Mouse (Mus musculus) layer of hippocampus, postnatal 10 days (tissue): Measurements from ENCODE around the gene D17Wsu92e. TPM values are rescaled to one million over a fixed set of nuclear protein-coding genes. Genes with fewer than 3 reads are reported as not detected.
"Not testable (repeated sequence)": the region's sequence is repeated elsewhere in the genome, so short reads cannot be mapped to it uniquely, and the experiment has no call there.

Experiments used
- DNase-seq, 2 experiments: peaks; one replicate each; pipeline ENCODE4 v3.0.0; 2021; ENCODE audit warnings: low spot score in 2 of 2
- long read RNA-seq: library from polyadenylated mRNA; stranded (forward); transcript quantifications from one replicate; pipeline ENCODE4 v2.0.0, GENCODE M21; 2023
- total RNA-seq, 2 experiments: library from RNA; stranded (reverse); gene quantifications; 2 replicates each; pipeline ENCODE4 v1.2.3; 2021

The D17Wsu92e gene
- total RNA-seq, result 100 to 1,000 TPM in 1 of 2 experiments, 10 to 100 TPM in 1; 99.8 to 105 TPM
- long read RNA-seq, transcript D17Wsu92e-202 (5 exons, 3,573 nt), result major isoform, 5 of 44 reads
- long read RNA-seq, partial matches to known transcripts, result 1 of 44 reads
- long read RNA-seq, other reads (novel, unspliced or antisense), result 33 of 44 reads

DNA sequence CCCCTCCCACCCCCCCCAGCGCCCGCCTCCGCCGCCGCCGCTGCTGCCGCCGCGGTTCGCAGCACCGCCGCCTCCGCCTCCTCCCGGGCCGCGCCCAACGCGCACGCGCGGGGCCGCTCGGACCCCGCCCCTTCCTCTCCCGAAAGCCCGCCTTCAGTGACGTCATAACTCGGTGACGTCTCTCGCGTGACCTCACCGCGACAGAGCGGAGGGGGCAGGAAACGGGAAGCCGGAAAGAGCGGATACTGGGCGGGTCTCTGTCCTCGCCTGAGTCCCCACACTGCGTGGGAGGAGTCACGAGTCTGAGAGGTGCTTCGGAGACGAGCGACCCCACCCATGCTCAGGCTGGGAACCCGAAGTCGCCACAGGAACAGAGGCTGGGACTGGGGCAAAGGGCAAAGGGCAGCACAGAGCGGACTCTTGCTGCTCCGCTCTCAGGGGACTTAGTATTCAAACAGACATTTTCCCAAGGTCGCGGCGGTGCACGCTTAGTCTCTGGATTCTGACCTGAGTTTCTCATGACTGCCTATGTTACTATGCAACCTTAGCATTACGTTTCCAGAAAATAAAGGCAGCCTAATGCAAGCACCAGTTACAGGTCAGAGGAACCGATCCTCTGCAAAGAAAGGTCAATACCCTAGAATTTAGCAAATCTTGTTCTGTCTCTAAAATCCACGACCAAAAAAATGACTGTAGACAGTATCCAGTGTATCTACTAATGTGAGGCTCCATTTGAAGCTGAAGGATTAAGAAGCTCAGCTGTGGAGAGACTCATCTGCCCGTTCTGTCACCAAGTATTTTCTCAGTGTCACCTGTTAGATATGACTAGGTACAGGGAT lies at the start of gene D17Wsu92e:
D17Wsu92e (minus strand) TSS at position 81 of the 839 bp plus-strand sequence.
- DNase-seq, result peak; percentile 99

DNA sequence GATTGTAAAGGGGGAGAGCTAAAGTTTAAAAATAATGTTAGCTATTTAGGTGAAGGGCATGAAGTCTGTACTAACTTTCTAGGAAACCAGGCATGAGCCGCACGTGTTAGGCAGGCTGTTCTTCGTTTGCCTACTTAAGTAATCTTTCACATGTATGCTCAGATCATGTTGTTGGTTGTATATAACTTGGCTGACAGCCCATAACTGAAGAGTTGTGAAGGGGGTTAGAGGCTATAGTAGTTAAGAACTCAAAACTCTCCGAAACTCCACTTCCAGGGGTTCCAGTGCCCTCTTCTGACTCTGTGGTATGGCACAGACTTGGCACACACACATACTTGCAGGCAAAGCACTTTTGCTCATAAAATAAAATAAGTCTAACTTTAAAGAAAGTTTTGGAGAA lies 46.3 kb upstream of the D17Wsu92e start:
- no peak for DNase-seq

DNA sequence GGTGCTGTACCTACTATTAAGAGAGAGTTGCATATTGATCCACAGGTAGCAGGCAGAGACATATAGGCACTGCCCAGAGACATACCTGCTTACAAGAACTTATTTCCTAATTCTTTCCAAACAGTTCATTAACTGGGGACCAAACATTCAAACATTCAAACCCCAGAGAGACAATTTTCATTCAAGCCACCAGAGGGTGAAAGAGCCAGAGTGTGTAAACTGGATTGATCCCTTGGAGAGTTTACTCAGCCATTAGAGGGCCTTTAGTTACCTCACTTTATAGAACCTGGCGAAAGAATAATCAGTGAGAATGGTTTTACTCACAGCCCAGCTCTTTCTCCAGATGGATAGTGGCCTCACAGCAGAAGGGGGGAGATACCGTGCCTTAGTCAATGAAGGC lies 45.0 kb upstream of the D17Wsu92e start:
- DNase-seq, result no peak

DNA sequence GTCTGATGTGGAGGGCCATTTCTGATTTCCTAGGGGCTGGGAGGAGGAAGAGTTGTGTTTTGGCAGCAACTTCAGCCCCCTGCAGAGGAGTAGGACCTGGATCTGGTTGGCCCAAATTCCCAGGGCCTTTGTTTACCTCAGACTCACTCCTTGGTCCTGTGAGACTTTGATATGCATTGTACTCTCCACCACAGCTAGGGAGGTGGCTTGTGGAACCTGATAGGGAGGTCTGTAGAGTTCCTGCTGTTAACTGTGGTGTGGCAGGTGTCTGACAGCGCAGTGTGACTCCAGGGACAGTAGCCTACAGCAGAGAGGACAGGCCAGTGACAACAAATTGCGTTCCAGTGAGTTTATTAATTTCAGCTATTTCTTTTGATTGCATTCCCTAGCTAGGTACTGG lies 38.7 kb upstream of the D17Wsu92e start:
- DNase-seq, result no peak

DNA sequence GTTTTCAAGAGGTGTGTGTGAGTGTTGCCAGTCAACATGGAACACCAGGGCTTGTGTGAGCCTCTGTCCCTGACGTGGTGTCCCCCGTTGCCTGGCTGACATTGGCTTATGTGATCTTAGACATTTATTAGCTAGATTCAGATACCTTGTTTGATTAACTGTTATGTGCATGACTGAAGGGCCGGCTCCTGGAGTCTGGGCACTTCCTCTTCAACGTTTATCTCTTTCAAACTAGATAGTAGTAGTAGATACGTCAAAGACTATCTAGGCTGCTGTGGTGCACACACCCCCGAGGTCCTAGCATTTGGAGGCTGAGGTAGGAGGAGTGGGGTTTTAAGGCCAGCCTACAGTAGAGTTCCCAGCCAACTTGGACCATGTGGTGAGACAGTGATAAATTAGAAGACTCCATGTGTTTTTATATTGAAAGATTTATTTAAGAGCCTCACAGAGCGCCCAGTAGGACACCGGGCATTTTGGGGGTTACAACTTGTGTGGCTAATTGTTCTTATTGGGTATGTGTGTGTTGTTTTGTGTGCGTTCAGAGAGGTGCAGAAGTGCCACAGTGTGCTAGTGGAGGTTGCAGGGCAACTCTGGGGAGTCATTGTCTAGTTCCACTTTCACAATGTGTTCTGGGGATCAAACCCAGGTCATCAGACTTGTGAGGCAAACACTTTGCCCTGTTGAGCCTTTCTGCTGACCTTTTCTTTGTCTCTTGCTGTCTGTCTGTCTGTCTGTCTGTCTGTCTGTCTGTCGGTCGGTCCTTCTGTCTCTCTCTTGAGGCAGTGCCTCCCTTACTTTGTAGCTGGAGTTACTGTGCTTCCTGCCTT lies 37.4 kb upstream of the D17Wsu92e start:
- DNase-seq, result no peak

DNA sequence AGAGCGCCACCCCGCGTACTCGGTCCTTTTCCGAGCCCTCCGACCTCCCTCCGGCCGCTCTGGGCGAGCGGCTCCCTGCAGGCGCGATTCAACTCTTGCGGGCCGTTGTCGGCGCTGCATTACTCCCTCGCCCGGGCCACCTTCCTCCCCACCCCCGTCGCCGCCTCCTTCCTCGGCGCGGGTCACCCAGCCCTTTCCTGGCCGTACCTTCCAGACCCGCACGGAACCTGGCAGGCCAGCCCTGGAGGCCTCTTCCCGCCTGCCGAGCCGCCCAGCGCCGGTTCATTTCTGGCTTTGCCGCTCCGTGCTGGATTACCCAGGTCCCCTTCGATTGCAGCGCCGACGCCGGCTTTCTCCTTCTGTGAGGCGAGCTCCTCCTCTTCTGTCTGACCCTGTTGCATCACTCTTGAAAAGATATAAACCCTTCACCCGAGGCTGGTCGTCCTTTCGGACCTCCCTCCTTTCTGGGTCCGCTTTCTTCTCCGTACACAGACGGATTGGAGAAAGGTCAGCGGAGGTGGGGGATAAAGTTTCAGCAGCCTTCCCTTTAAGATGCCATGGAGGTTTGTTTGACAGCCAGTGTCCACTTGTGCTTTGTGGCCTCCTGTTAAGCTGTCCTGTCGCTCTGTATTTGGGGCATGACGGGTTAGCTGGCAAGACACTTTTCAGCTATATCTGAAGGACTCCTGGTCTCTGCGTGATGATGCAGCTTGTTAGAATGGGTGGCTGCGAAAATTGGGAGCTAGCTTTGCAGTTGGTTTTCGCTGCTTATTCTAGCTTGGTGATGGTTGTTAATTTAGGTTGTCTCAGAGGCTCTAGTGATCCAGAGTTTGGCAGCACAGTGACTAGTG lies 36.6 kb upstream of the D17Wsu92e start:
- DNase-seq, result peak; percentile 46 to 59

DNA sequence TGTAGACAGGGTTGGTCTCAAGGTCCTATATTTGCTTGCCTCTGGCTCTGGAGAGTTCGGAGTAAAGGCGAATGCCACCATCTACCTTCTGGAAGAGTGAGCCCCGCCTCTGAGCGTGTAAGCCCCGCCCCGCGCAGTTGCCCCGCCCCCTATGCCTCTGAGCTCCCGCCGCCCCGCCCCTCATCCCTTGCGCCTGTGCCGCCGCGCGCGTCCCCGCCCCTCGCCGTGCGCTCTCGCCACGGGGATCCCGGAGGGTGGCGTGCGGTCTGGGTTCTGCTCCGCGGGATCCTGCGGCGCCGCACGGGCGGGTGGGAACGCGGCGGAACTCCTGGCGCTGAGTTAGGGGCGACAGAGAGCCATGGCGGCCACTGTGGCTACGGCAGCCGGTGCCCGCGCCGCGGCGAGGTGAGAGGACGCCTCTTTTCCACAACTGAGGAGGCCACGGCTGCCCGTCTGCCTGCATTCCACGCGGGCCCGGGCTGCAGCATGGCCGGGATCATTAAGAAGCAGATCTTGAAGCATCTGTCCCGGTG lies 35.9 kb upstream of the D17Wsu92e start, which contains the start of gene Uhrf1bp1:
Uhrf1bp1 (plus strand) TSS at position 177 of the 533 bp plus-strand sequence.
- DNase-seq, result peak; percentile 73 to 84

DNA sequence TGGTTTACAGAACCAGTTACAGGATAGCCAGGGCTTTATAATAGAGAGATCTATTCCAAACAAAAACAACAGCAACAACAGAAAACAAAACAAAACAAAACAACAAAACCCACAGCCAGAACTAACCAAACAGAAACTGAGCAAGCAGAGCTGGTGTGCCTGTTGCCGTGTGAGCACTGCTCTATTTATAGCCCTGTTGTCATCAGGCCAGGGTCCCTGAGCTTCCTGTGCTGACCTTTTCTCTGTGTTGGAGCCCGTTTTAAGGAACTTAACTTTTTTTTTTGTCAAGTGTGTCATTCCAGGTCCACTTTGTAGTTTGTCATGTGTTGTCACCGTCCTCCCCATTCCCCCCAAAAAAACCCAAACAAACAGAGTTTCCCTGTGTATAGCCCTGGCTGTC lies 30.6 kb upstream of the D17Wsu92e start:
- DNase-seq, result no peak

DNA sequence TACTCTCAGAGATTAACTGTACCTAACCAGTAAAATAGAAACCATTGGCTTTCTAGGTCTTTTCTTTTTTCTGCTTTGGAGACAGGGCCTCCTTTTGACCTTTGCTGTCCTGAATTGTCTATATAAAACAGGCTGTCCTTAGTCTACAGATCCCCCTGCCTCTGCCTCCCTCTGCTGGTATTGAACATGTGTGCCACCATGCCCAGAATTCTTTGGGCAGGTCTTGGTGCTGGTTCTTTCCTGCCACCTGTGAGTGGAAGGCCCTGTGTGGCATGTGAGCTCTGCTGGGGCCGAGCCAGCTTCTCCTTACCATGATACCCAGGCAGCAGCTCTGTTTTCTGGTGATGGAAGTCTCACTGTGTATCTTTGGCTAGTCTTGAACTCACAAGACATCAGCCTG lies 27.9 kb upstream of the D17Wsu92e start:
- DNase-seq, result no peak

DNA sequence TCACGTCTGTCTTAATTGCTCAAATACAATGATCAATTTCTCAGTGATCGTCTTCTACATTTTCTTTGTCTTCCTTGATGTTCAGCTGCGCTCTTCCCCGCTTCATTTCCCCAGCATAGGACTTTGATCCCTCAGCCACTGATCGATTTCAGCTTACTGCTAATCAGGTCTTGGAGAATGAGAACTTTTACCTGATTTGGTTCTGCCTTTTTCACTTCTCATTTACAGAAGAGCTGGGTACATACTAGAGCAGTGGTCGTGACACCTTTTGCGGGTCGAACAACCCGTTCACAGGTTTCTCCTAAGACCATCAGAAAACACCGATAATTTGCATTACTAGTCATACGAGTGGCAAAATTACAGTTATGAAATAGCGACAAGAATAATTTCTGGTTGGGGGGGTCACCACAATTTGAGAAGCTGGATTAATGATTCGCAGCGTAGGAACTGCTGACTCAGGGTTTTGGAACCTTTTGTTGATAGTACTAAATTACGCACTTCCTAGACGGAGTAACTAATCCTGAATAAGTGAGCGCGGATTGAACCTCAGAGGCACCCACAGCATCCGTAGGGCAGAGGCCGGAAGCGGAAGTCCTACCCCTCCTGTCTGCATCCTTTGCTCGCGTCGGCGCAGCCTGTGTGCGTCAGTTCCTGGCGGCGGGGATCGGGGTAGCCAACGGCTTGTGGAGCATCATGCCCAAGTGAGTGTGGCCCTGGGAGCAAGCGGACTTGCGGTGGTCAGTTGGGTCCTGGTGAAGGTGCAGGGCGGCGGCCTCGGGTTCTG lies 19.2 kb upstream of the D17Wsu92e start:
- peak; percentile 91 to 92 for DNase-seq

DNA sequence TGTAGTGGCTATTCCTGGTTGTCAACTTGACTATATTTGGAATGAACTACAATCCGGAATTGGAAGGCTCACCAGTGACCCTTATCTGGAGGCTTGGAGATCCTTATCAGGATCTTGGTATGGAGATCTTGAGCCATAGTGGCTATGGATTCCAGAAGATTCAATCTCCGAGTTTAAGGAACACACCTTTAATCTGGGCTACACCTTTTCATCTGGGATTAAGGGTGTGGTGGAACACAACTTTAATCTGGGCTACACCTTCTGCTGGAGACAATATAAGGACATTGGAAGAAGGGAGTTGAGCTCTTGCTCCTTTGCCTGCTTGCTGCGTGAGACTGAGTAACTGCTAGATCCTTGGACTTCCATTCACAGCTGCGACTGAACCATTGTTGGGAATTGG lies 17.4 kb upstream of the D17Wsu92e start, which contains the start of gene Snrpc:
Snrpc (plus strand) TSS at position 301 of the 400 bp plus-strand sequence.
- not testable (repeated sequence) for DNase-seq

DNA sequence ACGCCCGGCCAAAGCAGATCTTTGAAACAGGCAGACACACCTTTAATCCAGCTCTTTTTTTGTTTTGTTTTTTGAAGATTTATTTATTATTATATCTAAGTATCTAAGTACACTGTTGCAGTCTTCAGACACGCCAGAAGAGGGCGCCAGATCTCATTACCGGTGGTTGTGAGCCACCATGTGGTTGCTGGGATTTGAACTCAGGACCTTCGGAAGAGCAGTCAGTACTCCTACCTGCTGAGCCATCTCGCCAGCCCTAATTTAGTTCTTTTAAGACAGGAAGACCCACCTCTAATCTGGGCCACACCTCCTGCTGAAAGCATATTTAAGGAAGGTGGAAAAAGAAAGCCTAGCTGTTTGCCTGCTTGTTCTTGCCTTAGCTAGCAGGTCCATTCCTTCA lies 10.0 kb upstream of the D17Wsu92e start:
- DNase-seq, result no peak

DNA sequence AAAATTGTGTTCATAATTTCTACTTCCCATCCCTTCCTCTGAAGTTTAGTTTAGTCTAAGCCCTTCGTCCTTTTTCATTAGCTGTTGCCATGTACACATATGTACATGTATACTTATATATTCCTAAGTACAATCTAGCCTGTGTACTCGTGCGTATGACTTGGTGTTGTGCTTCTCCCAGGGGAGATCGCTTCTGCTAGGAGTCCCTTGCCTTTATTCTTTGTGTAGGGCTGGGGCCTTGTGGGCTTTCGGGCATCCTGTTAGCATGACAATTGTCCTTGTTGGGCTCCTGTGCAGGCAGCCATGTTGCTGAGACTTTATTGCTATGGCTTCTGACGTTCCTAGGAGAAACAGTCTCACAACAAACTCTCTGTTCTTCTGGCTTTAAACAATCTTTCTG lies 7.1 kb upstream of the D17Wsu92e start:
- no peak for DNase-seq

DNA sequence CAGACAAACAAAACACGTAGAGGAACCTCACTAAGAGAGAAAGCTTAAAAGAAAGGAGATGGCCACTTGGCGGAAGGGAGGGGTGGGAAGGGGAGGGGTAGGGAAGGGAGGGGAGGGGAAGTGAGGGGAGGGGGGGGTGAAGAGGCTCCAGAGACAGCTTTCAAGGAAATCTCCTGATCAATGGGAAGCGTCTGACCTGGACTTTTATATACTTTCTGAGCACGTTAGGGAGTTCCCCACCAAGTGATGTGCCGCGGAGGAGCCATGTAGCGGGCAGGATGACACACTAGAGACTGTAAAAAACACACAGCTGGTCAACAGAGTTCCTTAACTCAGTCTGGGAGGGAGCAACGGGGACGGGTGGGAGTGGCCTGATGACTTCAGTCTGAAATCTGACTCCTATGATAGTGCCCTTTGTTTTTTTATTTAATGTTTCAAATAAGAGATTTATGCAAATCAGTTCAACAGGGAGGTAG lies 6.5 kb upstream of the D17Wsu92e start:
- DNase-seq, result no peak

DNA sequence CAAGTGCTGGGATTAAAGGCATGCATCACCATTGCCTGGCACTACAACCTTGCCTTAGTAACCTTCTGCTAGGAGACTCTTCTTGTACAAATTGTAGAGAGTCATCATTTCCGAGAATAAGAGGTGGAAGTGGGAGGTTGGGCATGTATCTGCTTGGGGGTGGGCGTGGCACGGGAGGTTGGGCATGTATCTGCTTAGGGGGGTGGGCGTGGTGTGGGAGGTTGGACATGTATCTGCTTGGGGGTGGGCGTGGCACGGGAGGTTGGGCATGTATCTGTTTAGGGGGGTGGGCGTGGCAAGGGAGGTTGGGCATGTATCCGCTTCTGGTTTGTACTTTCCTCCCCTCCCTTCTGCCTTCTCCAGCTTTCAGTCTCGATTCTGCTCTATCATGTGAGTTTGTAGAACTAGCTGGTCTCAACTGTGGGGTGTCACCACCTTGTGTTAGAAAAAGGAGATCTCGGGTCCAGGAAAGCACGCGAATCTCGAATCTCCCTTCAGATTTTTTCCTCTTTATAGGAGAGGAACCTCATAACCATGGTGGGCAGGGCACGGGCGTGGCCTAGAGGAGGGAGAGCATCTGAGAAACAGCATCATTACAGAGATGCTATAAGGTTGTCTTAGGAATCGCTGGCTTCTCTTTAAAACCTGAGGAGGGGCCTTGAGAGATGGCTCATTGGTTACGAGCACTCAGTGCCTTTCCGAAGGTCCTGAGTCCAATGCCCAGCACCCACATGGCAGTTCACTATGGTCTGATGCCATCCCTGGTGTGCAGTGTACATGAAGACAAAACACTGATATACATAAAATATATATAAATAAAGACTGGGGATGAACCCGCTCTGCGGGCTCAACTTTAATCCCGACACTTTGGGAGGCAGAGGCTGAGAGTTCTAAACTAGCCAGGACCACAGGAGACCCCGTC lies 5.8 kb upstream of the D17Wsu92e start:
- DNase-seq, result peak in 1 of 2 experiments; percentile 37

DNA sequence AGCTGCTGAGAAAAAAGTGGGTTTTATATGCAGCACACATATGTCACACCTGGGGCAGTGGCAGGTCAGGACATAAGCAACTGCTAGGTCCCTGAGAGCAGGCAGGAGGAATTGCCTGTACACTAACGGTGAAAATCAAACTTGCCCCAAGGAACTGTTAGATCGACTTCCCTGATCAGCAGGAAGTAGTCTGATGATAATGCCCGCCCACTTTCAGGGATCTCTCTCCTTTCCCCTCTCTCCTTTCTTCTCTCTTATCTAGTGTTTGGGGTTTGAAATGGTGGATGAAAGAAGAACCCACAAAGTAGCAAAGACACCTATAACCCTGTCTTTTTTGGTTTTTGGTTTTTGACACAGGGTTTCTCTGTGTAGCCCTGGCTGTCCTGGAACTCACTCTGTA lies 5.1 kb upstream of the D17Wsu92e start:
- no peak for DNase-seq

DNA sequence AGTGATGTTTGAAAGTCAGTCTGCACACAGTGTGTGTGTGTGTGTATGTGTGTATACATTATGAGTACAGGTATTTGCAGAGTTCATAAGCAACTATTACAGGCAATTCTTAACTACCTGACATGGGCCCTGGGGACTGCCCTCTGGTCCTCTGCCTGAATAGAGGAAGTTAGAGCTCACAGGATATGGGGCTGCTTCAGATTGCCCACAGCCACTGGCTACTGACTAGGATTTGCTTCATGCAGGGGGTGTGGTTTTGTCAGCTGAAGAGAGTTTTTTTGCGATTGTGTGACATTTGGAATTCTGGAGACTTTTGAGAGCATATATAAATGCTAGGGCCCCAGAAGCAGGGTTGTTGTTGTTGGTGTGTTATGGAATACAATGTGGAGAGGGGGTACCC lies 4.5 kb upstream of the D17Wsu92e start:
- DNase-seq, result no peak

DNA sequence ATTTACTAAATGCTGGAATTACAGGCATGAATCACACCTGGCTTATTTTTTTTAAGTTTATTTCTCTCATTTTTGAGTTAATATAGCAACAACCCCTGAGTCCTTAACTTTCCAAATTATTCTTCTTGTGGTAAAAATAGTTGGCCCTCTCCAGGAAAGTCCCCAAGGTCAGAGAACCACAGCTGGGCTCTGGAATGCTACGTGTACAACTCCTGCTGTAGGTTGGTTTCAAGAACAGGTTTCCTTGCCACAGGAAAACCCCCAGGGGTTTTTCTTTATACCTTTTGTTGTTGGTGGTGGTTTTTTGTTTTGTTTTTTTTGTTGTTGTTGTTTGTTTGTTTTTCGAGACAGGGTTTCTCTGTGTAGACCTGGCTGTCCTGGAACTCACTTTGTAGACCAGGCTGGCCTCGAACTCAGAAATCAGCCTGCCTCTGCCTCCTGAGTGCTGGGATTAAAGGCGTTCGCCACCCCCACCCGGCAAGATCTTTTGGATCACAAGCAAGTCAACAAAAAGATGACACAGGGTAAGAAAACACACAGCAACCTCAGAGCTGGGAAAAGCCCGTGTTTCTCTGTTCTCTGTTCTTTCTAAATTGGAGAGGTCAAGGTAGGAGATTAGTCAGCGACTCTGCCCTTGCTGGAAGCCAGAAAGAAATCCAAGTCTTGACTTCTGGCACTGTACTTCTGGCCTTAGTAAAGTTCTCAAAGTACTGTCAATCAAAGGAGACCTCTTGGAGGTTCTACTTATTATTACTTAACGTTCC lies 2.9 kb upstream of the D17Wsu92e start:
- DNase-seq, result no peak
